Mouse (Mus musculus): ENCODE data around the gene Ugt1a5.
A peak's percentile ranks its signal among the peaks of the same experiment; 100 is the strongest.
"Not testable (repeated sequence)": the region's sequence is repeated elsewhere in the genome, so short reads cannot be mapped to it uniquely, and the experiment has no call there.

Gene Ugt1a5

DNA sequence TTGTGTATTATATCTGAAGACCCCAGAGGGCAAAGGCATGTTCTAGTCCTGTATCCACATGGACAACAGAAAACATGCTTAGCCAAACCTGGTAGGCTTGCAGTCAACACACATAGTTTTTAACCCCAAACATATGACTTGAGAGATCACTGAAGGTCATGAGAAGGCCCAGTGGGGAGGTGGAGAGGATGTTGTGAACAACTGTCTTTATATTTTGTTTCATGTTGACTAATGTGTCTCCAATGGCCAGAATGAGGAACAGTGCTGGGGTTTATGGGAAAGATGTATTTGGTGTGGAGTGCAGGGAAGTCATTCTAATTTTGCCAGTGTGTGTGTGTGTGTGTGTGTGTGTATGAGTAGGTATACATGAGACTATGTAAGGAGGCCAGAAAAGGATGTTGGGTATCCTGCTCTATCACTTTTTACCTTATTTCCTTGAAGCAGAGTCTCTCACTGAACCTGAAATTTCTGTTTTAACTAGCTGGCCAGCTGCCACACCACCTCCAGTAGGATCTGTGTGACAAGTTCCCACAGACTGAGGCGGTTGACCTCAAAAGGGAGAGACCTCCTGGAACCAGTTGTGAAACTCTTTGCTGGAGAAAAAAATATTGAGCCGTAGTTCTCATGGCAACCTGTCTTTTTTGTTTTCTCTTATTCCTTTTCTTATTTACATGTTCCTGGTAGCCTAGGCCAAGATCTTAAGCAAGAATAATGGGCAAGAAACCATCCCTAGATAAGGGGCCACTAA lies 58.4 kb downstream of the Ugt1a5 start:
- peak; percentile 60 for DNase-seq (ENCODE audit: low spot score)

- not testable (repeated sequence) for DNase-seq (ENCODE audit: low spot score)
Observed at GRCm38 (mm10) chr1:88225301-88225700, 59.5 kb downstream of the Ugt1a5 start.

DNA sequence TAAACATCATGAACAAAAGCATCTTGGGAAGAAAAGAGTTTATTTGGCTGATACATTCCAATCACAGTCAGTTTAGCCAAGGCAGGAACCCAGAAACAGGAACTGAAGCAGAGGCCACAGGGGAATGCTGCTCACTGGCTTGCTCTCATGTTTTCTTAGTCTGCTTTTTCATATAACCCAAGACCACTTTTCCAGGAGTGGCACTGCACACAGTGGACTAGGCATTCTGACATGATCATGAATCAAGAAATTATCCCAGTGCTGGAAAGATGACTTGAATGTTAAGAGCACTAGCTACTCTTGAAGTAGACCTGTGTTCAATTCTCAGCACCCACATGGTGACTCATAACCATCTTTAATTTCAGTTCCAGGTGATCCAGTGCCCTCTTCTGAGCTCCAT lies 59.9 kb downstream of the Ugt1a5 start:
- no peak for DNase-seq (ENCODE audit: low spot score)

GRCm38 (mm10) chr1:88226670-88227379 lies 61.0 kb downstream of the Ugt1a5 start, which contains the start of gene Mroh2a:
Gene Mroh2a (plus strand): TSS chr1:88226986.
- DNase-seq (ENCODE audit: low spot score) = peak; percentile 40

DNA sequence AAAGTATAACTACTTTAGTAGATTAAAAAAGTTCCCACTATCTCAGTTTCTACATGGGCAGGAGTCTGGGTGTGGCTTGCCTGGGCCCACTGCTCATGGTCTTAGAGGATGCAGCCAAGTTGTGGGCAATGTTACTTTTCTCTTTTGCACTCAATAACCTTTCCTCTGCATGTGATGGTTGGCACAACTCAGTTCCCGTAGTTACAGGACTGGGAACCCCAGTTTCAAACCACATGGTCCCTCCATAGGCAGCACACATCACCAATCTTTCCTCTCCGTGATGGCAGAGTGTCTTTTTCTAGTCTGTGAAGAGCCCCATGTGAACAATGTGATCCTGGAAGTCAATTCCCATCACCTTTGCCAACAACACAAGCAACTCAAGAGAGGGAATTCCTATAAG lies 61.7 kb downstream of the Ugt1a5 start:
- peak; percentile 40 for DNase-seq (ENCODE audit: low spot score)

GRCm38 (mm10) chr1:88228121-88228520 lies 62.3 kb downstream of the Ugt1a5 start:
- DNase-seq (ENCODE audit: low spot score) = peak; percentile 58

DNA sequence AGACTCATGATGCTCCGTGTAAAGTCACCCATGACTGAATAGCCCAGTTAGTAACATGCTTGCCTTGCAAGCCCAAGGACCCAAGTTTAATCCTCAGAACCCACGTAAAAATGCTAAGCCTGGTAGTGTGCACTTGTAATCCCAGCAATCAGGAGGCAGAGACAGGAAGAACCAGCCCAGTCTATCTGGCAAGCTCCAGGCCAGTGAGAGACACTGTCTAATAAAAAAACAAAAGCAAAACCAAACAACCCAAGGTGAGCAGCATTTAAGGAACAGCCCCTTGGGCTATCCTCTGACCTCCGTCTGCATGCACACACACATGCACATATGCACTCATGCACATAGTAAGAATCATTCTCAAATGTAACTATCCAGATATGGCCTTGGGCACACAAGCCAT lies 63.8 kb downstream of the Ugt1a5 start:
- DNase-seq (ENCODE audit: low spot score) = no peak

DNA sequence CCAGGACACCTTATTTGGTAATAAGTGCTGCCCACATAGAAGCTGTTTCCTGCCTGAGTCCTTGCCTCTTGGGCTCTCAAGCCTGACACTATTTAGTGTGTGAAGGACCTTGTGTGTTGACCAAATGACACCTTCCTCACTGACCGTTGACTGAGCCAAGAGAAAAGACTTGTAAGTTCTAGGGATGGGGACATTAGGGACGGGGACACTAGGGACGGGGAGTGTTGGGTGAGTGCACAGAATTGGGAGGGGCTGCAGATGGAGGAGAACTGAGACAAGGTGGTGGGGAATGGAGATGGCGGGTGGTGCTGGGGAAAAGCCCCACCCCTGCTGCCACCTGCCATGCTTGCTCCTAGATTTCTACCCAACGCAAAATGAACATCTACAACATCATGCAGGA lies 64.2 kb downstream of the Ugt1a5 start:
- DNase-seq (ENCODE audit: low spot score) = peak; percentile 58

GRCm38 (mm10) chr1:88230421-88230820 lies 64.6 kb downstream of the Ugt1a5 start:
- peak; percentile 63 for DNase-seq (ENCODE audit: low spot score)

DNA sequence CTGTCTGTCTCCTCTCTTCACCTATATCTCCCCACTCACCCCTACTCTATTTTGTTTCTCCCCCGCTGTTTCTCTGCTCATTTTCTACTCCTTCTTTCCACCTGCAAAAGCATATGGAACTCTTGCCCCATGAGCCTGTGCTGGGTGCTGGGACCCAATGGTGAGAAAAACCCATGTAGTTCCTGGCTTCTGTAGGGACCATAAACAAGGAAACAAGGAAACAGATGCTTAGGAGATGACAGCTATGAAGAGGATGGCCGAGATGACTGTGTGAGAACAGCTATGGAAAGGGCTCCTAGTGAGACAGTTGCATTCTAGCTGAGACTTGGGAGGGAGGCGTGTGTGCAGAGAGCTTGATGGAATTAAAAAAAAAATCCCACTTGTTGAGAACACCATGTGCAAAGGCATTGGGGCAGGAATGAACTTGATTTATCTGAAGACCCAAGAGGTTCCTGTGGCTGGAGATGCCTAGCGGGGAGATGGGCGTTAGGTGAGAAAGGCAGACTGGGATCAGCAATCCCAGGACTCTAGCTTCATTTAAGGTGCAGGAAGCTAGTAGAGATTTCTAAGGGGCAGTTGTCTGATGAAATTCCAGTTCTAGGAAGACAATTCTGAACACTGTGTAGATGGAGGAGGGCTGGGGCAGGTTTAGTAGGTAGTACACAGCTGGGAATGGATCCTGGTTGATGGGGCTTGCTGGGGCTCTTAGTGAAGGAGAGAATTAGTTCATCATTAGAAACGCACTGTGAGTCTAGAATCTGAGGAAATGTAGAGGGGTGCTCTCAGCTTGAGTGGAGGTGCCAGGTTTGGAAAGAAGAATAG lies 65.4 kb downstream of the Ugt1a5 start:
- DNase-seq (ENCODE audit: low spot score) = peak; percentile 42

DNA sequence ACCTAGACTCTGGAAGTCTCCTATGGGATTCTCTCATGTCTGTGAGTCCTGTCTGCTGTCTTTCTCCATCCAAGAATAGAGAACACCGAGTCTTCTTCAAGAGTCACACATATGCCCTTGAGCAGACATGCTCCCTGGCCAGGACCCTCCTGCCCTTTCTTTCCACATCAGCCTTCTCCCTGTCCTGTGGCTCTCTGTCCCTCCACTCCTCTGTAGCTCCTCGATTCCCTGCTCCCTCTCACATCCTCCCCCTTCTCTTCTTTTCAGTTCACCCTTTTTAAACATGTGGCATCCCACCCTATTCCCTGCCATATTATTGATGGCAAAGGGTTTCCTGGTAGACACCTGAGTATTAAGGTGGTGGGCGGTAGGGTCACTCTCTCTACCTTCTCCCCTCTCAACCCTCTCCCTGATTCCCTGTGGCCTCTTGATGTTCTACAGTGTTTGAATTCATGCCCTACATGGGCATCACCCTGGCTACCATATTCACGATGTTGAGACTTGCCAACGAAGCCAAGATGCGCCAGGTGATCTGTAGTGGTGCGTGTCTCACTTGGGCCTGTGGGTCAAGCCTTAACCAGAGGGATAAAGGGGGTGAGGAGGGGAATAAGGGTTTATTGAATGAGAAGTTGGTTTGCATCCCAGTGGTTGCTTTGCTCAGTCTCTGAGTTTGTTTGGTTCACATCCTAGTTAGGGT lies 66.1 kb downstream of the Ugt1a5 start:
- DNase-seq (ENCODE audit: low spot score) = peak; percentile 50

DNA sequence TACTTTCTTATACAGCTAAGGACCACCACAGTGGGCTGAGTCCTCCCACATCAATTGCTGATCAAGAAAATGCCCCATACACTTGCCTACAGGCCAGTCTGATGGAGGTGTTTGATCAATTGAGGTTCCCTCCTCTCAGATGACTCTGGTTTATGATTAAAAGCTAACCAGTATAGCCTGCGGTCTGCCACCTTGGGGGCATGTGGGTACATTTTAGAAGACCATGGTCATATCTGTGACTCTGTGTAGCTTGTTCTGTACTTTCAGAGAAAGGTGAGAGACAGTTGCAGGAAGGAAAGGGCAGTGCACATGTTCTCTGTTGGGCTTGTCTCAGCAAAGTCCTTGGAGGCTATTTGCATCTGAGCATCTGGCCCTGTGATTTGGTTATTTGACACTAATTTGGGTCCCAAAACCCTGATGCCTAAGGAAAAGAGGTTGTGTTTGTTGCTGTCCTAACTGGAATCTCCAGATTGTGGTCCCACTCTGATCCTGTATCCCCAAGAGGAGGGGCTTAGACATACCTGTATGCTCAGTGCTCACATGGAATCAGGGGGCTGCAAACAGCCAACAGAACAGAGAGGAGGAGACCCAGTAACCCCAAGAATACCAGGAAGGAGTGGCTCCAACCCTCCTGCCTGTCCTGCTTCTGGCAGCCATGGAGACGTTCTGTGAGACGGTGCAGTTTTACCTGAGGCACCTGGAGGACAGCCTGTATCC lies 67.0 kb downstream of the Ugt1a5 start:
- peak; percentile 50 for DNase-seq (ENCODE audit: low spot score)

- peak; percentile 82 for DNase-seq (ENCODE audit: low spot score)
Observed at GRCm38 (mm10) chr1:88233421-88234247, 67.8 kb downstream of the Ugt1a5 start.

DNA sequence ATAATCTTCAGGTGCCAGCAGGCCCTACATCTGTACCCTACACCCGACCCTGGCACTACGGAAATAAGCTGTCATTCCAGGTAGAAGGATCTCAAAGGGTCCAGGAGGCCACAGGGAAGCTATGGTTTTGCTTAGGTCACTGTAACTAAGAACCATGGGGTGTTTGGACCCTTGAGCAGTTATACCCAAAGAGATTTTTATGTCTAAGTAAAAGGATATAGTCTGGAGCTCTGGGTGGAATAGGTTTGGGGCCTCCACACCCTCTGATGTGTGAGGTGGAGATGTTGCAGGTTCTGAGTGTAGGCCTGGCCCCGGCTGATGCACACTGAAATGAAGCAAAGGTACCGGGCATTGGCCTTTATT lies 68.4 kb downstream of the Ugt1a5 start:
- peak; percentile 45 for DNase-seq (ENCODE audit: low spot score)

GRCm38 (mm10) chr1:88234646-88235045 lies 68.8 kb downstream of the Ugt1a5 start:
- peak; percentile 55 for DNase-seq (ENCODE audit: low spot score)

DNA sequence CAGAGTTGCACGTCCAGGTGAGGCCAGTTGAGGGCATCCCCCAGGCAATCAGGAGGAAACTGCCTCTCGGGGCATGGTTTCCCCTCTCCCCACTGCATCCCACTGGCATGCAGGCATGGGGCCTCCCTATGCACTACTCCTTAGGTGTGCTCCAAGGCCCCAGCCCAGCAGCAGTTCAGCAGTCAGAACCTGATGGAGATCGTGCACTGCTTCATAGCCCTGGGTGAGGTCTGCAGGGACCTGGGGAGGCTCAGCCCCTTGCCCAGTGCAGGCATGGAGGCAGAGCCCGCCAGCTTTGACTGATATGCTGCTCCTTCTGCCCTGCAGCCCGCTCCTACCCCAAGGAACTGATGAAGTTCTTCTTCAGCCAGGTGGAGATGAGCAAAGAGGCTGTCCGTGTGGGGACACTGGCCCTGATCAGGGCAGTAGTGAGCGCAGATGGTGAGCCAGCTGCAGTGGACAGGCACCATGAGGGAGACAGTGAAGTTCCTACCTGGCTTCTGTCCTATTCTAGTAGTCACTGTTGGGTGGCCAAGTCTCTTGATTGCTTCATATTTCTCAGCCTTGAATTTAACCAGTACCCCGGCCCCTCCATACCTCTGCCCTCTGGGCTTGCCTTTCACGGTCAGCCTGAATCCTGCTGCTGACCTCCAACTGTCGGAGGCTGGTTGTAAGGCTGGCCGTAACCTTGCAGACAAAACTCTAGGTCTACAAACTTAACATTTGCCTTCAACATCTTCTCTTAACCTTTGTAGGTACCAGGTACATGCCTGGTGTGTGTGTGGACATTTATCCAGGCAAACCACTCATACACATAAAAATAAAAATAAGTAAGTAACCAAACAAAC lies 69.5 kb downstream of the Ugt1a5 start:
- DNase-seq (ENCODE audit: low spot score) = peak; percentile 66

DNA sequence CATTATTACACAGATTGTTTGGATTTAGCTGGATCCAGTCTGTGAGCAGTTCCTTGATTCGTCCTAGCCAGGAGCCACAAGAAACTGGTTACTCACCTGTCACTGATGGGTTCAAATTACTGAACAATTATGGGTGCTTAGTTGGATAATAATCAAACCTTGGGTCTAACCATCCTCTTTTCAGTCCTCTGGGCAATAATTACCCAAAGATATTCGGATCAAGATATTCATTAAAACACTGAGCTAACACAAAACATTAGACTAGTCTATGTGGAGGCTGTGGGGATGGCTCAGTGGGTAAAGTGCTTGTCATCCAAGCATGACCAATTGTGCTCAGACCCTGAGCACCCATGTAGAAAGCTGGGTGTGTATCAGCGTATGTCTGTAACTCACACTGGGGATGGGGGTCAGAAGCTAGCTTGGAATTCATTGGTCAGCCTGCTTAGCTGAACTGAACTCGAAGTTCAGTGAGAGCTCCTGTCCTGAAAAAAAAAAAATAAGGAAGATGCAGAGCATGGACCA lies 70.1 kb downstream of the Ugt1a5 start:
- no peak for DNase-seq (ENCODE audit: low spot score)

GRCm38 (mm10) chr1:88237311-88237710 lies 71.5 kb downstream of the Ugt1a5 start:
- no peak for DNase-seq (ENCODE audit: low spot score)

DNA sequence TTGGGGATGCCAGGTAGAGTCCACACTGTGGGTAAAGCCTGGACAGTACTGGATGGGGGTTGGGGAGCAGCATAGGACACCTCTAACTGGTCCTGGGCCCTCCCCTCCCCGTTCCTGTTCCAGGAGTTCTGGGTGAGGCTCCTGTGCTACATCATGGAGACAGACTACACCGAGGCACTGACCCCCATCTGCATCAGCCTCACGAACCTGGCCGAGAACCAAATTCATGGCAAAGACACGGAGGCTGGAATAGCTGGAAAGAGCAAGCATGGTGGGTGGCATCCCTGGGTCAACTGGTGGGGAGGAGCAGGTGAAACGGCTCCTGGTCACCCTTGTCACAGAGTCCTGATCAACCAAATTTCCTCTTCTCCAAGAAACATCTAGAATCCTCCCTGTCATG lies 73.0 kb downstream of the Ugt1a5 start:
- DNase-seq (ENCODE audit: low spot score) = peak; percentile 70

All from testis, postnatal 10 days (tissue).